Mouse (Mus musculus): ENCODE measurements around the gene Rasgrf1.

DNA sequence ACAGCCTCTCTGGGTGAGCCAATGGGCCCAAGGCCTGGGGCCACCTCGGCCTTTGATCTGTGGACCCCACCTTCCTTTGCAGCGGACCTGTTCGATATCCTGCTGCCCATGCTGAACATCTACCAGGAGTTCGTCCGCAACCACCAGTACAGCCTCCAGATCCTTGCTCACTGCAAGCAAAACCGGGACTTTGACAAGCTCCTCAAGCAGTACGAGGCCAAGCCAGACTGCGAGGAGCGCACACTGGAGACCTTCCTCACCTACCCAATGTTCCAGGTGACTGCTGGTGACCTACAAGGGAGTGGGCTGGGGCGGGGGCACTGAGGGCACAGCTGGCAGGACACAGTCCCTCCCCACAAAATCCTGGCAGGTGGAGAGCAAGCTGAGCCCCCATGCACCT, 60.6 kb downstream of the Rasgrf1 start:
- TF ChIP-seq GATA1 (IDR thresholded peaks at IDR 0.05; ENCODE audit: borderline replicate concordance, low read length): no peak
- no peak for TF ChIP-seq CTCF (IDR thresholded peaks at IDR 0.05; ENCODE audit: low read depth, low read length)
- no peak for TF ChIP-seq POLR2AphosphoS5 (IDR thresholded peaks at IDR 0.05; ENCODE audit: insufficient replicate concordance, low read depth, low read length)

Data from G1E (cell line).